Mouse (Mus musculus) frontal cortex, postnatal 25 days (tissue): Measurements from ENCODE around the gene Dock4.

ENCODE experiments used
- DNase-seq, 2 experiments: peaks; one replicate each; pipeline ENCODE4 v3.0.0; 2022; ENCODE audit warnings: low spot score in 2 of 2

Dock4 gene

GRCm38 (mm10) chr12:40462693-40463235 lies 17.0 kb downstream of the Dock4 start:
- DNase-seq = no peak

GRCm38 (mm10) chr12:40463828-40464227 lies 18.1 kb downstream of the Dock4 start:
- DNase-seq = no peak

- no peak for DNase-seq
Measured at GRCm38 (mm10) chr12:40464282-40464681, 18.5 kb downstream of the Dock4 start.

- DNase-seq = no peak
Measured at GRCm38 (mm10) chr12:40468235-40468634, 22.5 kb downstream of the Dock4 start.

GRCm38 (mm10) chr12:40469009-40469408 lies 23.3 kb downstream of the Dock4 start:
- DNase-seq = no peak

- no peak for DNase-seq
Measured at GRCm38 (mm10) chr12:40471649-40472399, 26.1 kb downstream of the Dock4 start.

GRCm38 (mm10) chr12:40473709-40474108 lies 28.0 kb downstream of the Dock4 start:
- DNase-seq = no peak

- no peak for DNase-seq
Measured at GRCm38 (mm10) chr12:40477621-40478452, 32.1 kb downstream of the Dock4 start.

- DNase-seq = no peak
Measured at GRCm38 (mm10) chr12:40484224-40484623, 38.5 kb downstream of the Dock4 start.

- DNase-seq = no peak
Measured at GRCm38 (mm10) chr12:40485210-40485609, 39.5 kb downstream of the Dock4 start.

- DNase-seq = no peak
Measured at GRCm38 (mm10) chr12:40486047-40486837, 40.5 kb downstream of the Dock4 start.

GRCm38 (mm10) chr12:40496387-40496786 lies 50.6 kb downstream of the Dock4 start:
- no peak for DNase-seq

GRCm38 (mm10) chr12:40497806-40498205 lies 52.1 kb downstream of the Dock4 start:
- DNase-seq = no peak

GRCm38 (mm10) chr12:40498250-40498671 lies 52.5 kb downstream of the Dock4 start:
- DNase-seq = no peak

GRCm38 (mm10) chr12:40498928-40499626 lies 53.3 kb downstream of the Dock4 start:
- no peak for DNase-seq

GRCm38 (mm10) chr12:40499627-40500329 lies 54.0 kb downstream of the Dock4 start:
- no peak for DNase-seq

- no peak for DNase-seq
Measured at GRCm38 (mm10) chr12:40501141-40501540, 55.4 kb downstream of the Dock4 start.

- no peak for DNase-seq
Measured at GRCm38 (mm10) chr12:40503520-40503919, 57.8 kb downstream of the Dock4 start.

- DNase-seq = no peak
Measured at GRCm38 (mm10) chr12:40504687-40505086, 58.9 kb downstream of the Dock4 start.

- no peak for DNase-seq
Measured at GRCm38 (mm10) chr12:40507823-40508390, 62.2 kb downstream of the Dock4 start.
